Mouse (Mus musculus): ENCODE measurements around the gene Retn.

GRCm38 (mm10) chr8:3690774-3691173 is 35.2 kb downstream of the Retn start:
- no peak for TF ChIP-seq CTCF (IDR thresholded peaks at IDR 0.05; ENCODE audit: low read depth)
- TF ChIP-seq EP300 (optimal IDR thresholded peaks at IDR 0.05) = no peak
